Mouse (Mus musculus) embryonic facial prominence, embryonic 14.5 days (tissue): Measurements from ENCODE around the gene Tmtc1. TPM values are rescaled to one million over a fixed set of nuclear protein-coding genes. Genes with fewer than 3 reads are reported as not detected.

Experiments
- ATAC-seq: fragments of 200-750 bp; cut with Nextera tagmentation; 2 replicates; pipeline ENCODE4 v1.8.0; 2017; ENCODE audit warnings: low read depth, moderate number of reproducible peaks, moderate TSS enrichment
- DNase-seq: peaks from one replicate; pipeline ENCODE4 v3.0.0-alpha.2; 2015; ENCODE audit warnings: low spot score
- H3K27ac ChIP-seq: fragments of 300-500 bp; sonication (generic); replicated peaks from 2 replicates; pipeline ENCODE4 v1.5.1; 2014; ENCODE audit warnings: low read depth, mild to moderate bottlenecking, low read length, moderate library complexity
- H3K27me3 ChIP-seq: fragments of 300-500 bp; sonication (generic); replicated peaks from 2 replicates; pipeline ENCODE4 v1.6.1; 2014; ENCODE audit warnings: low read length; ENCODE audit not compliant: control insufficient read depth, insufficient read depth
- H3K36me3 ChIP-seq: fragments of 300-500 bp; sonication (generic); 2 replicates; pipeline ENCODE4 v1.6.1; 2014; ENCODE audit warnings: low read length, mixed read lengths; ENCODE audit not compliant: control insufficient read depth, insufficient read depth
- H3K4me1 ChIP-seq: fragments of 300-500 bp; sonication (generic); 2 replicates; pipeline ENCODE4 v1.6.1; 2014; ENCODE audit warnings: antibody characterized with exemption, low read length; ENCODE audit not compliant: control insufficient read depth, insufficient read depth
- H3K4me2 ChIP-seq: fragments of 300-500 bp; sonication (generic); 2 replicates; pipeline ENCODE4 v1.6.1; 2014; ENCODE audit warnings: low read depth, mild to moderate bottlenecking, low read length, moderate library complexity, mixed read lengths
- H3K4me3 ChIP-seq: fragments of 300-500 bp; sonication (generic); 2 replicates; pipeline ENCODE4 v1.5.1; 2014; ENCODE audit warnings: low read depth, mild to moderate bottlenecking, low read length
- H3K9ac ChIP-seq: fragments of 300-500 bp; sonication (generic); 2 replicates; pipeline ENCODE4 v1.6.1; 2014; ENCODE audit warnings: low read depth, mild to moderate bottlenecking, low read length, moderate library complexity, mixed read lengths
- H3K9me3 ChIP-seq: fragments of 300-500 bp; sonication (generic); 2 replicates; pipeline ENCODE4 v1.6.1; 2016; ENCODE audit warnings: low read length; ENCODE audit not compliant: control insufficient read depth
- WGBS: fragments of 180-500 bp; shearing (Covaris S2); extraction: QIAGEN DNeasy Blood & Tissue Kit; methylation state at CpG from one replicate; pipeline ENCODE4 v1.1.7; 2014; 5-methylcytosine and 5-hydroxymethylcytosine counted together
- polyA plus RNA-seq: library from polyadenylated mRNA; unstranded; fragments of >200 nt; fragmentation: Nextera tagmentation; extraction: Ambion mirVana; gene quantifications from 2 replicates; pipeline ENCODE4 v1.2.1, GENCODE M21; 2014

Tmtc1 gene
- polyA plus RNA-seq, 1 experiment from 2014 or later: 4.6 TPM

GRCm38 (mm10) chr6:148338326-148338957 is 105.7 kb downstream of the Tmtc1 start:
- no peaks in the 10 kb centered on the region for H3K27me3 ChIP-seq
- peak; percentile 5 for DNase-seq
- no peak overlapping the region for H3K27ac ChIP-seq
- no peak overlapping the region for H3K4me3 ChIP-seq
- no peak overlapping the region for H3K4me2 ChIP-seq
- H3K36me3 ChIP-seq: no peaks in the 10 kb centered on the region
- H3K9ac ChIP-seq: no peak overlapping the region
- no peaks in the 10 kb centered on the region for H3K4me1 ChIP-seq
- WGBS: 51% methylated on average over 3 of the region's 3 CpGs
- H3K9me3 ChIP-seq: no peaks in the 10 kb centered on the region
- ATAC-seq: no peak

DNA sequence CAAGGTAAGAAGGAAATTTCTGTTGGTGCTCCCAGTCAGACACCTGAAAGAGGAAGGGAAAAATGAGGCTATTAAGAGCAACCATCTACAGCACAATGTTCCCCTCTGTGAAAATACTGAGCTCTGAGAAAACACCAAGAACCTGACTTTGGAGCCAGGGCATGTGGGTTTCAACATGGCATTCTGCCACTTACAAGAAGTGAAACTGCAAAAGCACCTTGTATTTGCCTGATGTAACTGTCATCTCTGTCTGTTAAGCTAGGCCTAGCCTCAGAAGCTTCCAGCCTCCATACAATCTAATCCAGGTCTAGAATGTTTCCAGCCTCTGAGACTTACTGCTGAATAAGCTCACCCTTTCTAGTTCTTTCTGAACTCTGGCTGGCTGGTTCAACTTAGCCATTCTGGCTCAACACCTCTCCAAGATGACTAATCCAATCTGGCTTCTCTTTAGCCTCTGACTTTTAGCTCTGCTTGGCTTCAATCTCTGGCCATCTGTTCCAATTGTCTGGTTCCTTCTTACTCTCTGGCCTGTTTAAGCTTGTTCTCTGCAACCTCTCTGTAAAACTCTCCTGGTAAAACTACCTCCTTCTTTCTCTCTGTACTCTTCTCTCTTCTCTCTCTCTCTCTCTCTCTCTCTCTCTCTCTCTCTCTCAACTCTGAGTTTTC is 107.8 kb downstream of the Tmtc1 start:
- DNase-seq (no peak), ATAC-seq (no peak)
- Histone ChIP-seq H3K4me1 (no peaks in the 10 kb centered on the region), H3K9me3 (no peaks in the 10 kb centered on the region), H3K27me3 (no peaks in the 10 kb centered on the region), H3K4me3 (no peak overlapping the region), H3K36me3 (no peaks in the 10 kb centered on the region), H3K27ac (no peak overlapping the region), H3K9ac (no peak overlapping the region), H3K4me2 (no peak overlapping the region)

GRCm38 (mm10) chr6:148331916-148332315 is 112.3 kb downstream of the Tmtc1 start:
- no peak for DNase-seq
- no peak overlapping the region for H3K4me2 ChIP-seq
- H3K36me3 ChIP-seq: no peaks in the 10 kb centered on the region
- no peak overlapping the region for H3K27ac ChIP-seq
- WGBS: 67% methylated on average over 2 of the region's 2 CpGs
- no peak overlapping the region for H3K4me3 ChIP-seq
- no peaks in the 10 kb centered on the region for H3K4me1 ChIP-seq
- H3K27me3 ChIP-seq: no peaks in the 10 kb centered on the region
- ATAC-seq: no peak
- no peaks in the 10 kb centered on the region for H3K9me3 ChIP-seq
- no peak overlapping the region for H3K9ac ChIP-seq

- Histone ChIP-seq H3K36me3 (no peaks in the 10 kb centered on the region), H3K9me3 (no peaks in the 10 kb centered on the region), H3K27ac (no peak overlapping the region), H3K9ac (no peak overlapping the region), H3K4me1 (no peaks in the 10 kb centered on the region), H3K4me2 (no peak overlapping the region), H3K27me3 (no peaks in the 10 kb centered on the region), H3K4me3 (no peak overlapping the region)
- ATAC-seq (no peak), DNase-seq (no peak)
Observed at GRCm38 (mm10) chr6:148329976-148330375, 114.2 kb downstream of the Tmtc1 start.

- no peak for DNase-seq
- H3K4me1 ChIP-seq: no peaks in the 10 kb centered on the region
- H3K27me3 ChIP-seq: no peaks in the 10 kb centered on the region
- H3K4me2 ChIP-seq: no peak overlapping the region
- no peak overlapping the region for H3K9ac ChIP-seq
- H3K4me3 ChIP-seq: no peak overlapping the region
- no peak for ATAC-seq
- 67% methylated on average over 2 of the region's 2 CpGs for WGBS
- no peak overlapping the region for H3K27ac ChIP-seq
- H3K36me3 ChIP-seq: no peaks in the 10 kb centered on the region
- H3K9me3 ChIP-seq: no peaks in the 10 kb centered on the region
Observed at GRCm38 (mm10) chr6:148328928-148329327, 115.3 kb downstream of the Tmtc1 start.

- Histone ChIP-seq H3K27me3 (no peaks in the 10 kb centered on the region), H3K4me2 (no peak overlapping the region), H3K4me3 (no peak overlapping the region), H3K27ac (no peak overlapping the region), H3K36me3 (no peaks in the 10 kb centered on the region), H3K9me3 (no peaks in the 10 kb centered on the region), H3K9ac (no peak overlapping the region), H3K4me1 (no peaks in the 10 kb centered on the region)
- WGBS: 77% methylated on average over 6 of the region's 6 CpGs
- no peak for DNase-seq
- ATAC-seq: no peak
Observed at GRCm38 (mm10) chr6:148328130-148328529, 116.1 kb downstream of the Tmtc1 start.

DNA sequence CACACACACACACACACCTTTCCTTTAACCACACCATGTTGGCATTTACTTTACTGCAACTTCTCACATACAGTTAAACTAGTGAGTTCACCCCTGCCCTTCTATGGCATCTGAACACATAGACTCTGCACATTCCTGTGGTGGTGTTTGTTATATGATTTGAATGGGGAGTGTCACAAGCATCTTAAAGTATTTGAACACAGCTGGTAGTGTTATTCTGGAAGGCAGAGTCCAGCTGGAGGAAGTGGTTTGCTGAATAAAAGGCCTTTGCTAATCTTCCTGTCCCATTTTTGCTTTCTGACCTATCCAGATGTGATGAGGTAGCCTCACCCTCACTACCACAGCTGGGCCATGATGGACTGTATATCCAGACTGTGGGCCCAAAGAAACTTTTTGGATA is 125.5 kb downstream of the Tmtc1 start:
- Histone ChIP-seq H3K27me3 (no peaks in the 10 kb centered on the region), H3K4me3 (no peak overlapping the region), H3K27ac (no peak overlapping the region), H3K4me1 (peaks cover 12% of the 10 kb centered on the region; the same call in 1 of the 2 replicates), H3K9me3 (no peaks in the 10 kb centered on the region), H3K36me3 (no peaks in the 10 kb centered on the region), H3K9ac (no peak overlapping the region), H3K4me2 (no peak overlapping the region)
- DNase-seq (peak; percentile 60), ATAC-seq (no peak)

DNA sequence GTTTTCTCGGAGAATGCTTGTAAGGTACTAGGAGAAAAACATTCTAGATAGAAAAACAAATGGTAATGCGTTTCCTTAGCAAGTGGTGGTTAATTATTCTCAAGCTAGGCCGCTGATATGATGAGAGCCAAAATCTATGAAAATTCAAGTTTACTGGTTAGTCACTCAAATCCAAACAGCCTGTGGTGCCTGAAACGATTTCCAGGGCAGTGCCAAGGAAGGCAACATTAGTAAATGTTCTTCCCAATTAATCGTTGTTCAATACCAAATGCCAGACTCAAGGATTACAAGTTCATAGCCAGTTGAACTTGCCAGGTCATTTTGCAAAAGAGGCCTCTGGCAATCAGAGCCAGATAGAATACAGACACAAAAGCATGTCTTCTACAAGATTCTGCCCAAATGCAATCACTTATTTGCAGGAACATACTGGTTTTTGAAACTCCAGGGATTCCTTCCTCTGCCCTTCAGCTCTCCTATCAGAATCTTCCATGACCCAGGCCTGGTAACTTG is 128.6 kb downstream of the Tmtc1 start:
- Histone ChIP-seq H3K27me3 (no peaks in the 10 kb centered on the region), H3K4me1 (peaks cover 12% of the 10 kb centered on the region; the same call in 1 of the 2 replicates), H3K9me3 (no peaks in the 10 kb centered on the region), H3K36me3 (no peaks in the 10 kb centered on the region), H3K27ac (no peak overlapping the region), H3K4me2 (no peak overlapping the region), H3K9ac (no peak overlapping the region), H3K4me3 (no peak overlapping the region)
- DNase-seq: no peak
- ATAC-seq: no peak
- 77% methylated on average over 5 of the region's 5 CpGs for WGBS

- no peak overlapping the region for H3K27ac ChIP-seq
- peak; percentile 18 for DNase-seq
- ATAC-seq: no peak
- no peaks in the 10 kb centered on the region for H3K9me3 ChIP-seq
- H3K36me3 ChIP-seq: no peaks in the 10 kb centered on the region
- H3K4me3 ChIP-seq: no peak overlapping the region
- no peaks in the 10 kb centered on the region for H3K27me3 ChIP-seq
- no peak overlapping the region for H3K4me2 ChIP-seq
- H3K4me1 ChIP-seq: peaks cover 12% of the 10 kb centered on the region; the same call in 1 of the 2 replicates
- no peak overlapping the region for H3K9ac ChIP-seq
Observed at GRCm38 (mm10) chr6:148315106-148315505, 129.1 kb downstream of the Tmtc1 start.
